Mouse (Mus musculus): ENCODE measurements around the gene Gdf11. TPM values are rescaled to one million over a fixed set of nuclear protein-coding genes. Genes with fewer than 3 reads are reported as not detected.

Gene Gdf11
- 0.18 TPM in 1 of 2 replicates, not detected in the other for polyA plus RNA-seq (2012; ENCODE audit: insufficient read depth, low replicate concordance)

GRCm38 (mm10) chr10:128891296-128892094 lies at the start of gene Gdf11:
TSS of gene Gdf11 (minus strand) at chr10:128891718.
- no peaks in the 10 kb centered on the region for H3K36me3 ChIP-seq (replicated peaks; ENCODE audit: low read length)
- TF ChIP-seq FLI1 (IDR thresholded peaks at IDR 0.05; ENCODE audit: low read length) (no peak), GATA1 (IDR thresholded peaks at IDR 0.05; ENCODE audit: borderline replicate concordance, low read length) (no peak)
- H3K9me3 ChIP-seq, result no peaks in the 10 kb centered on the region
- H3K4me3 ChIP-seq (replicated peaks), result peak within 1 kb of the TSS; percentile 95
- peaks cover 71% of the 10 kb centered on the region for H3K27me3 ChIP-seq (replicated peaks)
- H3K4me1 ChIP-seq, result peaks cover 55% of the 10 kb centered on the region

GRCm38 (mm10) chr10:128940475-128941061 lies 49.0 kb upstream of the Gdf11 start:
- Histone ChIP-seq H3K4me1 (peaks cover 38% of the 10 kb centered on the region), H3K9me3 (no peaks in the 10 kb centered on the region), H3K4me3 (replicated peaks) (no peak overlapping the region), H3K36me3 (replicated peaks; ENCODE audit: low read length) (no peaks in the 10 kb centered on the region), H3K27me3 (replicated peaks) (peaks cover 70% of the 10 kb centered on the region)
- TF ChIP-seq FLI1 (IDR thresholded peaks at IDR 0.05; ENCODE audit: low read length) (no peak), GATA1 (IDR thresholded peaks at IDR 0.05; ENCODE audit: borderline replicate concordance, low read length) (no peak)

- H3K4me3 ChIP-seq (replicated peaks), result peak overlapping the region; percentile 9
- no peaks in the 10 kb centered on the region for H3K9me3 ChIP-seq
- H3K36me3 ChIP-seq (replicated peaks; ENCODE audit: low read length), result no peaks in the 10 kb centered on the region
- TF ChIP-seq FLI1 (IDR thresholded peaks at IDR 0.05; ENCODE audit: low read length) (no peak), GATA1 (IDR thresholded peaks at IDR 0.05; ENCODE audit: borderline replicate concordance, low read length) (no peak)
- H3K27me3 ChIP-seq (replicated peaks), result peaks cover 77% of the 10 kb centered on the region
- peaks cover 51% of the 10 kb centered on the region for H3K4me1 ChIP-seq
Measured at GRCm38 (mm10) chr10:128938974-128939373, 47.5 kb upstream of the Gdf11 start.

- peaks cover 77% of the 10 kb centered on the region for H3K27me3 ChIP-seq (replicated peaks)
- H3K36me3 ChIP-seq (replicated peaks; ENCODE audit: low read length), result no peaks in the 10 kb centered on the region
- H3K9me3 ChIP-seq, result no peaks in the 10 kb centered on the region
- peaks cover 56% of the 10 kb centered on the region for H3K4me1 ChIP-seq
- no peak overlapping the region for H3K4me3 ChIP-seq (replicated peaks)
- no peak for TF ChIP-seq GATA1 (IDR thresholded peaks at IDR 0.05; ENCODE audit: borderline replicate concordance, low read length)
- TF ChIP-seq FLI1 (IDR thresholded peaks at IDR 0.05; ENCODE audit: low read length), result no peak
Measured at GRCm38 (mm10) chr10:128938457-128938856, 46.9 kb upstream of the Gdf11 start.

- no peak overlapping the region for H3K4me3 ChIP-seq (replicated peaks)
- H3K27me3 ChIP-seq (replicated peaks), result peaks cover 77% of the 10 kb centered on the region
- TF ChIP-seq GATA1 (IDR thresholded peaks at IDR 0.05; ENCODE audit: borderline replicate concordance, low read length) (no peak), FLI1 (IDR thresholded peaks at IDR 0.05; ENCODE audit: low read length) (no peak)
- no peaks in the 10 kb centered on the region for H3K9me3 ChIP-seq
- peaks cover 62% of the 10 kb centered on the region for H3K4me1 ChIP-seq
- no peaks in the 10 kb centered on the region for H3K36me3 ChIP-seq (replicated peaks; ENCODE audit: low read length)
Measured at GRCm38 (mm10) chr10:128937756-128938390, 46.4 kb upstream of the Gdf11 start.

GRCm38 (mm10) chr10:128935826-128936440 lies 44.4 kb upstream of the Gdf11 start:
- no peak overlapping the region for H3K4me3 ChIP-seq (replicated peaks)
- peaks cover 75% of the 10 kb centered on the region for H3K27me3 ChIP-seq (replicated peaks)
- TF ChIP-seq GATA1 (IDR thresholded peaks at IDR 0.05; ENCODE audit: borderline replicate concordance, low read length) (no peak), FLI1 (IDR thresholded peaks at IDR 0.05; ENCODE audit: low read length) (no peak)
- peaks cover 69% of the 10 kb centered on the region for H3K4me1 ChIP-seq
- H3K9me3 ChIP-seq, result no peaks in the 10 kb centered on the region
- H3K36me3 ChIP-seq (replicated peaks; ENCODE audit: low read length), result no peaks in the 10 kb centered on the region

GRCm38 (mm10) chr10:128934997-128935787 lies 43.7 kb upstream of the Gdf11 start:
- peaks cover 68% of the 10 kb centered on the region for H3K27me3 ChIP-seq (replicated peaks)
- no peaks in the 10 kb centered on the region for H3K9me3 ChIP-seq
- no peak for TF ChIP-seq GATA1 (IDR thresholded peaks at IDR 0.05; ENCODE audit: borderline replicate concordance, low read length)
- TF ChIP-seq FLI1 (IDR thresholded peaks at IDR 0.05; ENCODE audit: low read length), result no peak
- H3K4me1 ChIP-seq, result peaks cover 66% of the 10 kb centered on the region
- H3K4me3 ChIP-seq (replicated peaks), result no peak overlapping the region
- H3K36me3 ChIP-seq (replicated peaks; ENCODE audit: low read length), result no peaks in the 10 kb centered on the region

- peaks cover 68% of the 10 kb centered on the region for H3K4me1 ChIP-seq
- peaks cover 73% of the 10 kb centered on the region for H3K27me3 ChIP-seq (replicated peaks)
- no peaks in the 10 kb centered on the region for H3K36me3 ChIP-seq (replicated peaks; ENCODE audit: low read length)
- no peaks in the 10 kb centered on the region for H3K9me3 ChIP-seq
- TF ChIP-seq GATA1 (IDR thresholded peaks at IDR 0.05; ENCODE audit: borderline replicate concordance, low read length), result no peak
- no peak for TF ChIP-seq FLI1 (IDR thresholded peaks at IDR 0.05; ENCODE audit: low read length)
- peak overlapping the region; percentile 80 for H3K4me3 ChIP-seq (replicated peaks)
Measured at GRCm38 (mm10) chr10:128933976-128934721, 42.6 kb upstream of the Gdf11 start.
